Mouse (Mus musculus) megakaryocyte-erythroid progenitor cell, adult 5-6 weeks (primary cell): ENCODE data around the gene Sox11. TPM values are rescaled to one million over a fixed set of nuclear protein-coding genes. Genes with fewer than 3 reads are reported as not detected.

ENCODE experiments used
- ATAC-seq: replicated peaks from 2 replicates; pipeline ENCODE4 v1.8.0; 2016; ENCODE audit warnings: mild to moderate bottlenecking, inconsistent platforms; ENCODE audit not compliant: severe bottlenecking, poor library complexity, low FRiP score, low TSS enrichment
- total RNA-seq, 2 experiments: library from RNA; stranded (forward) in 1 of 2; stranded (reverse) in 1 of 2; fragments of 200-1000, 215-1000 nt in 1 of 2; fragments of >200 nt in 1 of 2; fragmentation: Nextera tagmentation in 1 of 2; gene quantifications; 2 replicates each; pipeline ENCODE4 v1.2.3; 2014 to 2017

Sox11 gene
- total RNA-seq, 2 experiments from 2014 or later = not detected

GRCm38 (mm10) chr12:27338116-27338515 lies 4.3 kb downstream of the Sox11 start:
- no peak for ATAC-seq

- ATAC-seq = no peak
These were observed 4.9 kb downstream of the Sox11 start for GRCm38 (mm10) chr12:27337482-27337881.

- ATAC-seq = no peak
These were observed 5.6 kb downstream of the Sox11 start for GRCm38 (mm10) chr12:27336801-27337200.

- ATAC-seq = no peak
These were observed 6.0 kb downstream of the Sox11 start for GRCm38 (mm10) chr12:27336336-27336735.

- ATAC-seq = no peak
These were observed 6.9 kb downstream of the Sox11 start for GRCm38 (mm10) chr12:27335356-27336055.

GRCm38 (mm10) chr12:27333590-27333989 lies 8.8 kb downstream of the Sox11 start:
- ATAC-seq = no peak

- no peak for ATAC-seq
These were observed 19.0 kb downstream of the Sox11 start for GRCm38 (mm10) chr12:27323423-27323822.

GRCm38 (mm10) chr12:27320705-27321104 lies 21.7 kb downstream of the Sox11 start:
- ATAC-seq = no peak

- no peak for ATAC-seq
These were observed 29.4 kb downstream of the Sox11 start for GRCm38 (mm10) chr12:27312985-27313384.

GRCm38 (mm10) chr12:27311854-27312466 lies 30.4 kb downstream of the Sox11 start:
- ATAC-seq = no peak

- ATAC-seq = no peak
These were observed 31.0 kb downstream of the Sox11 start for GRCm38 (mm10) chr12:27311316-27311832.

- no peak for ATAC-seq
These were observed 31.7 kb downstream of the Sox11 start for GRCm38 (mm10) chr12:27310703-27311102.

GRCm38 (mm10) chr12:27309969-27310368 lies 32.4 kb downstream of the Sox11 start:
- no peak for ATAC-seq

- no peak for ATAC-seq
These were observed 37.5 kb downstream of the Sox11 start for GRCm38 (mm10) chr12:27304713-27305437.

GRCm38 (mm10) chr12:27303190-27303589 lies 39.2 kb downstream of the Sox11 start:
- no peak for ATAC-seq

- no peak for ATAC-seq
These were observed 43.7 kb downstream of the Sox11 start for GRCm38 (mm10) chr12:27298721-27299120.

- ATAC-seq = no peak
These were observed 48.2 kb downstream of the Sox11 start for GRCm38 (mm10) chr12:27294191-27294590.

GRCm38 (mm10) chr12:27293736-27294135 lies 48.6 kb downstream of the Sox11 start:
- no peak for ATAC-seq

- ATAC-seq = no peak
These were observed 49.2 kb downstream of the Sox11 start for GRCm38 (mm10) chr12:27293208-27293607.
